Mouse (Mus musculus) midbrain, embryonic 16.5 days (tissue): ENCODE data around the gene Esyt2. TPM values are rescaled to one million over a fixed set of nuclear protein-coding genes. Genes with fewer than 3 reads are reported as not detected.
"Not testable (repeated sequence)": the region's sequence is repeated elsewhere in the genome, so short reads cannot be mapped to it uniquely, and the experiment has no call there.

Experiments used
- ATAC-seq: fragments of 200-750 bp; cut with Nextera tagmentation; 2 replicates; pipeline ENCODE4 v1.8.0; 2017; ENCODE audit warnings: moderate TSS enrichment
- H3K27ac ChIP-seq: fragments of 300-500 bp; sonication (generic); 2 replicates; pipeline ENCODE4 v1.5.1; 2014; ENCODE audit warnings: mild to moderate bottlenecking, low read length, mixed read lengths
- H3K27me3 ChIP-seq: fragments of 300-500 bp; sonication (generic); 2 replicates; pipeline ENCODE4 v1.6.1; 2014; ENCODE audit warnings: low read depth, low read length, mixed read lengths; ENCODE audit not compliant: control insufficient read depth, insufficient read depth
- H3K36me3 ChIP-seq: fragments of 300-500 bp; sonication (generic); 2 replicates; pipeline ENCODE4 v1.6.1; 2014; ENCODE audit warnings: mild to moderate bottlenecking, low read length, moderate library complexity, mixed read lengths; ENCODE audit not compliant: control insufficient read depth, insufficient read depth
- H3K4me1 ChIP-seq: fragments of 300-500 bp; sonication (generic); 2 replicates; pipeline ENCODE4 v1.6.1; 2014; ENCODE audit warnings: mild to moderate bottlenecking, low read length, mixed read lengths; ENCODE audit not compliant: control insufficient read depth, insufficient read depth
- H3K4me2 ChIP-seq: fragments of 300-500 bp; sonication (generic); 2 replicates; pipeline ENCODE4 v1.6.1; 2014; ENCODE audit warnings: mild to moderate bottlenecking, low read length, mixed read lengths
- H3K4me3 ChIP-seq: fragments of 300-500 bp; sonication (generic); 2 replicates; pipeline ENCODE4 v1.5.1; 2014; ENCODE audit warnings: low read depth, mild to moderate bottlenecking, low read length, moderate library complexity, mixed read lengths
- H3K9ac ChIP-seq: fragments of 300-500 bp; sonication (generic); 2 replicates; pipeline ENCODE4 v1.6.1; 2014; ENCODE audit warnings: low read depth, low read length, mixed read lengths
- H3K9me3 ChIP-seq: fragments of 300-500 bp; sonication (generic); replicated peaks from 2 replicates; pipeline ENCODE4 v1.6.1; 2014; ENCODE audit warnings: mild to moderate bottlenecking, low read length, mixed read lengths; ENCODE audit not compliant: control insufficient read depth, poor library complexity, severe bottlenecking
- WGBS: fragments of 180-500 bp; shearing (Covaris S2); extraction: QIAGEN DNeasy Blood & Tissue Kit; methylation state at CpG from one replicate; pipeline ENCODE4 v1.1.7; 2014; 5-methylcytosine and 5-hydroxymethylcytosine counted together
- polyA plus RNA-seq: library from polyadenylated mRNA; unstranded; fragments of >200 nt; fragmentation: Nextera tagmentation; extraction: Ambion mirVana; gene quantifications from 2 replicates; pipeline ENCODE4 v1.2.1, GENCODE M21; 2015

Gene Esyt2
- polyA plus RNA-seq, 1 experiment from 2014 or later = 12.1 TPM

GRCm38 (mm10) chr12:116275086-116275485, 5.9 kb upstream of the Esyt2 start, which contains the start of gene Gm11027:
Gene Gm11027, plus strand, starts transcription at chr12:116275386.
- H3K4me3 ChIP-seq, ATAC-seq, H3K36me3 ChIP-seq, H3K27me3 ChIP-seq, H3K4me2 ChIP-seq, H3K9ac ChIP-seq, H3K9me3 ChIP-seq, H3K27ac ChIP-seq, H3K4me1 ChIP-seq: not testable (repeated sequence)
- WGBS = 77% methylated on average over 2 of the region's 2 CpGs

- Histone ChIP-seq H3K27ac (no peak overlapping the region), H3K4me2 (no peak overlapping the region), H3K27me3 (no peaks in the 10 kb centered on the region), H3K9ac (no peak overlapping the region), H3K4me1 (peaks cover 4% of the 10 kb centered on the region), H3K4me3 (no peak overlapping the region), H3K36me3 (no peaks in the 10 kb centered on the region), H3K9me3 (no peaks in the 10 kb centered on the region)
- 91% methylated on average over 4 of the region's 4 CpGs for WGBS
- no peak for ATAC-seq
Observed at GRCm38 (mm10) chr12:116275631-116276030, 5.4 kb upstream of the Esyt2 start.

GRCm38 (mm10) chr12:116276961-116277360, 4.0 kb upstream of the Esyt2 start:
- Histone ChIP-seq H3K27ac (no peak overlapping the region), H3K4me1 (peaks cover 4% of the 10 kb centered on the region), H3K4me2 (no peak overlapping the region), H3K9me3 (no peaks in the 10 kb centered on the region), H3K36me3 (no peaks in the 10 kb centered on the region), H3K4me3 (no peak overlapping the region), H3K9ac (no peak overlapping the region), H3K27me3 (no peaks in the 10 kb centered on the region)
- 70% methylated on average over 2 of the region's 2 CpGs for WGBS
- ATAC-seq = no peak

- 93% methylated on average over 1 of the region's 1 CpGs for WGBS
- Histone ChIP-seq H3K27me3 (no peaks in the 10 kb centered on the region), H3K36me3 (no peaks in the 10 kb centered on the region), H3K4me3 (no peak overlapping the region), H3K27ac (no peak overlapping the region), H3K4me1 (peaks cover 10% of the 10 kb centered on the region), H3K9ac (no peak overlapping the region), H3K9me3 (no peaks in the 10 kb centered on the region), H3K4me2 (no peak overlapping the region)
- ATAC-seq = no peak
Observed at GRCm38 (mm10) chr12:116278541-116278940, 2.5 kb upstream of the Esyt2 start.

GRCm38 (mm10) chr12:116279181-116279580, 1.8 kb upstream of the Esyt2 start:
- H3K9me3 ChIP-seq = no peaks in the 10 kb centered on the region
- 88% methylated on average over 2 of the region's 2 CpGs for WGBS
- no peak overlapping the region for H3K4me2 ChIP-seq
- peaks cover 10% of the 10 kb centered on the region for H3K4me1 ChIP-seq
- H3K27me3 ChIP-seq = no peaks in the 10 kb centered on the region
- no peak overlapping the region for H3K27ac ChIP-seq
- no peak overlapping the region for H3K4me3 ChIP-seq
- ATAC-seq = no peak
- no peak overlapping the region for H3K9ac ChIP-seq
- H3K36me3 ChIP-seq = no peaks in the 10 kb centered on the region

- no peaks in the 10 kb centered on the region for H3K27me3 ChIP-seq
- WGBS = under 1% methylated on average over 7 of the region's 7 CpGs
- H3K9me3 ChIP-seq = no peaks in the 10 kb centered on the region
- peaks cover 10% of the 10 kb centered on the region for H3K4me1 ChIP-seq
- peak overlapping the region; percentile 63 for H3K4me2 ChIP-seq
- no peak for ATAC-seq
- peak overlapping the region; percentile 99 for H3K4me3 ChIP-seq
- peak overlapping the region; percentile 96 for H3K9ac ChIP-seq
- peak overlapping the region; percentile 98 for H3K27ac ChIP-seq
- H3K36me3 ChIP-seq = no peaks in the 10 kb centered on the region
Observed at GRCm38 (mm10) chr12:116280149-116280652, 795 bp upstream of the Esyt2 start.

- H3K9ac ChIP-seq = peak overlapping the region; percentile 96
- H3K9me3 ChIP-seq = no peaks in the 10 kb centered on the region
- H3K27ac ChIP-seq = peak overlapping the region; percentile 98
- H3K36me3 ChIP-seq = no peaks in the 10 kb centered on the region
- peak overlapping the region; percentile 94 for H3K4me2 ChIP-seq
- ATAC-seq = no peak; the same call in 1 of the 2 replicates
- WGBS = under 1% methylated on average over 48 of the region's 55 CpGs
- H3K4me3 ChIP-seq = peak overlapping the region; percentile 99
- peaks cover 10% of the 10 kb centered on the region for H3K4me1 ChIP-seq
- H3K27me3 ChIP-seq = no peaks in the 10 kb centered on the region
Observed at GRCm38 (mm10) chr12:116281427-116282281, 658 bp downstream of the Esyt2 start.

GRCm38 (mm10) chr12:116282856-116283255, 1.9 kb downstream of the Esyt2 start:
- Histone ChIP-seq H3K27ac (no peak overlapping the region), H3K4me3 (no peak overlapping the region), H3K9me3 (no peaks in the 10 kb centered on the region), H3K4me1 (peaks cover 10% of the 10 kb centered on the region), H3K27me3 (no peaks in the 10 kb centered on the region), H3K4me2 (no peak overlapping the region; the same call in 1 of the 2 replicates), H3K9ac (no peak overlapping the region), H3K36me3 (no peaks in the 10 kb centered on the region)
- no peak for ATAC-seq
- WGBS = 94% methylated on average over 2 of the region's 2 CpGs

- no peak overlapping the region for H3K4me2 ChIP-seq
- no peaks in the 10 kb centered on the region for H3K27me3 ChIP-seq
- WGBS = 88% methylated on average over 2 of the region's 2 CpGs
- no peak overlapping the region for H3K4me3 ChIP-seq
- no peaks in the 10 kb centered on the region for H3K36me3 ChIP-seq
- no peak overlapping the region for H3K27ac ChIP-seq
- no peaks in the 10 kb centered on the region for H3K9me3 ChIP-seq
- no peak for ATAC-seq
- no peak overlapping the region for H3K9ac ChIP-seq
- H3K4me1 ChIP-seq = peaks cover 10% of the 10 kb centered on the region
Observed at GRCm38 (mm10) chr12:116283511-116283910, 2.5 kb downstream of the Esyt2 start.
